Mouse (Mus musculus) testis, adult 2 months (tissue): ENCODE measurements around the gene Izumo1r. TPM values are rescaled to one million over a fixed set of nuclear protein-coding genes. Genes with fewer than 3 reads are reported as not detected.
"Not testable (repeated sequence)": the region's sequence is repeated elsewhere in the genome, so short reads cannot be mapped to it uniquely, and the experiment has no call there.

ENCODE experiments used
- H3K27ac ChIP-seq: fragments of 200-500 bp; 2 replicates; pipeline ENCODE4 v1.5.1; 2012; ENCODE audit warnings: low read depth, low read length; ENCODE audit not compliant: control insufficient read depth, insufficient read depth
- H3K27me3 ChIP-seq: fragments of 200-500 bp; 2 replicates; pipeline ENCODE4 v1.6.1; 2012; ENCODE audit warnings: mild to moderate bottlenecking, low read length, moderate library complexity; ENCODE audit not compliant: control insufficient read depth, insufficient read depth
- H3K36me3 ChIP-seq: fragments of 200-500 bp; 2 replicates; pipeline ENCODE4 v1.6.1; 2012; ENCODE audit warnings: mild to moderate bottlenecking, low read length; ENCODE audit not compliant: control insufficient read depth, insufficient read depth
- H3K4me1 ChIP-seq: fragments of 200-500 bp; 2 replicates; pipeline ENCODE4 v1.6.1; 2012; ENCODE audit warnings: low read length; ENCODE audit not compliant: control insufficient read depth, insufficient read depth
- H3K4me3 ChIP-seq: fragments of 200-500 bp; 2 replicates; pipeline ENCODE4 v1.5.1; 2012; ENCODE audit warnings: low read depth, mild to moderate bottlenecking, low read length, moderate library complexity, mixed read lengths; ENCODE audit not compliant: control insufficient read depth
- CTCF ChIP-seq: fragments of 200-500 bp; IDR thresholded peaks from 2 replicates; pipeline ENCODE4 v1.5.1; 2012; ENCODE audit warnings: low read depth, mild to moderate bottlenecking, inconsistent platforms, low read length, moderate library complexity; ENCODE audit not compliant: control insufficient read depth, insufficient read depth, insufficient replicate concordance
- POLR2A ChIP-seq: fragments of 200-500 bp; IDR thresholded peaks from 2 replicates; pipeline ENCODE4 v1.6.1; 2012; ENCODE audit warnings: low read depth, mild to moderate bottlenecking, inconsistent platforms, low read length, moderate library complexity; ENCODE audit not compliant: control insufficient read depth
- polyA plus RNA-seq: library from polyadenylated mRNA; depleted of rRNA; stranded (reverse); fragments of >200 nt; gene quantifications from 2 replicates; pipeline ENCODE4 v1.2.3, GENCODE M21; 2012

Gene Izumo1r
- polyA plus RNA-seq, 1 experiment: not detected

- TF ChIP-seq POLR2A (no peak), CTCF (no peak)
- no peak overlapping the region for H3K4me3 ChIP-seq
- no peaks in the 10 kb centered on the region for H3K4me1 ChIP-seq
- no peaks in the 10 kb centered on the region for H3K27me3 ChIP-seq
- H3K36me3 ChIP-seq: no peaks in the 10 kb centered on the region
- H3K27ac ChIP-seq: no peak overlapping the region
Measured at GRCm38 (mm10) chr9:14888671-14889070, 15.1 kb downstream of the Izumo1r start.

- Histone ChIP-seq H3K4me1 (no peaks in the 10 kb centered on the region), H3K27me3 (no peaks in the 10 kb centered on the region), H3K36me3 (no peaks in the 10 kb centered on the region), H3K27ac (no peak overlapping the region), H3K4me3 (no peak overlapping the region)
- TF ChIP-seq POLR2A (no peak), CTCF (no peak)
Measured at GRCm38 (mm10) chr9:14887787-14888382, 15.9 kb downstream of the Izumo1r start.

- Histone ChIP-seq H3K27ac (no peak overlapping the region), H3K36me3 (no peaks in the 10 kb centered on the region), H3K4me3 (no peak overlapping the region), H3K4me1 (no peaks in the 10 kb centered on the region), H3K27me3 (no peaks in the 10 kb centered on the region)
- TF ChIP-seq CTCF (no peak), POLR2A (no peak)
Measured at GRCm38 (mm10) chr9:14885954-14886353, 17.8 kb downstream of the Izumo1r start.

- no peaks in the 10 kb centered on the region for H3K36me3 ChIP-seq
- TF ChIP-seq POLR2A (no peak), CTCF (no peak)
- no peaks in the 10 kb centered on the region for H3K4me1 ChIP-seq
- H3K27ac ChIP-seq: no peak overlapping the region
- H3K27me3 ChIP-seq: no peaks in the 10 kb centered on the region
- no peak overlapping the region for H3K4me3 ChIP-seq
Measured at GRCm38 (mm10) chr9:14885151-14885550, 18.6 kb downstream of the Izumo1r start.

- TF ChIP-seq CTCF: no peak
- TF ChIP-seq POLR2A: no peak
- H3K4me3 ChIP-seq: no peak overlapping the region
- no peak overlapping the region for H3K27ac ChIP-seq
- no peaks in the 10 kb centered on the region for H3K27me3 ChIP-seq
- H3K4me1 ChIP-seq: no peaks in the 10 kb centered on the region
- no peaks in the 10 kb centered on the region for H3K36me3 ChIP-seq
Measured at GRCm38 (mm10) chr9:14884641-14885040, 19.1 kb downstream of the Izumo1r start.

GRCm38 (mm10) chr9:14876566-14876965 is 27.2 kb downstream of the Izumo1r start:
- H3K36me3 ChIP-seq, H3K27me3 ChIP-seq, H3K27ac ChIP-seq, H3K4me1 ChIP-seq, H3K4me3 ChIP-seq: not testable (repeated sequence)

GRCm38 (mm10) chr9:14875743-14876507 is 27.8 kb downstream of the Izumo1r start:
- H3K4me3 ChIP-seq: no peak overlapping the region
- H3K27ac ChIP-seq: no peak overlapping the region
- no peaks in the 10 kb centered on the region for H3K27me3 ChIP-seq
- TF ChIP-seq POLR2A: no peak
- TF ChIP-seq CTCF: no peak
- no peaks in the 10 kb centered on the region for H3K36me3 ChIP-seq
- H3K4me1 ChIP-seq: peaks cover 2% of the 10 kb centered on the region; the same call in 1 of the 2 replicates

GRCm38 (mm10) chr9:14872181-14872930 is 31.4 kb downstream of the Izumo1r start:
- TF ChIP-seq POLR2A (no peak), CTCF (no peak)
- Histone ChIP-seq H3K36me3 (no peaks in the 10 kb centered on the region), H3K27me3 (no peaks in the 10 kb centered on the region), H3K27ac (no peak overlapping the region), H3K4me3 (no peak overlapping the region), H3K4me1 (peaks cover 2% of the 10 kb centered on the region; the same call in 1 of the 2 replicates)
